Mouse (Mus musculus) left cerebral cortex, postnatal 25 days (tissue): ENCODE data around the gene Mmgt2. TPM values are rescaled to one million over a fixed set of nuclear protein-coding genes. Genes with fewer than 3 reads are reported as not detected.

Source experiments
- DNase-seq, 2 experiments: peaks; one replicate each; pipeline ENCODE4 v3.0.0; 2022; ENCODE audit warnings: low spot score in 2 of 2, mixed read lengths in 1 of 2
- intact Hi-C: fragments of 180-260 bp; cut with DNase I; formaldehyde crosslinking; loops from one replicate; pipeline ENCODE4 v1.15.1; 2025
- total RNA-seq, 2 experiments: library from RNA; stranded (reverse); gene quantifications; 2 replicates each; pipeline ENCODE4 v1.2.3; 2021

The Mmgt2 gene
- 10 to 100 TPM; 18.4 to 20.2 TPM for total RNA-seq

DNA sequence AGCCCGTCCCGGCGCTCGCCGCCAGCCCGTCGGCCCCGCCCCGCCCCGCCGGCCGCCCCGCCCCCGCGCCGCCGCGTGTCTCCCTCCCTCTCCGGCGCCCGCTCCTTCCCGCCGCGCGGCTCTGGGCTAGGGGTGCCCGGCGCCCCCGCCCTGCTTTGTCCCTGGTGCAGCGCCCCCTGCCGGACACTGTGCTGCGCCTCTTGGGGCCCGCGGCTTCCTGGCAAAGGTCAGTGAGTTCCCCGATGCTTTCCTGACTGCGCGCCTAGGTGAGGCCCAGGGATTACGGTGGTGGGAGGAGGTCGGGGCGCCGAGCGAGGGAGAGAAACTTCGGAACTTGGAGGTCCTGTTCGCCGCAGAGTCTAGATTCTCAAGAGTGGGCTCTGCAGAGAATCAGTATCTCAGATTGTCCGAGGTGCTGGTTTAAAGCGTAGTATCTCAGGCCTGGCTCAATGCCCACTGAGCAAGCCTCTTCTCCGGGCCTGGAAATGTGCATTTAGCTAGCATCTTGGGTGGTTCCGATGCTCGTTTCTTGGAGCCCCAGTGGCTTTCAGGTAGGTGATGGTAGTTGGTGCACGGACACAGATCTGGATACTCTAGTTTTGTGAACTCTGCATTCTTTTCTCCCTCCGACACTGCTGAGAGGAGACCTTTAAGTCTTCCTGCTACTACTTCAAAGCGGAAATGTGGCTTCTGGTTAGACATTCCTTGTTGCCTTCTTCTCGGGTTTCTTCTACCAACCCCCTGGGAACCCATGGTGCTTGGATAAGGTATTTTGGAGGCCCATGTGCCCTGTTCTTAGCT is at the start of gene Mmgt2:
TSS of gene Mmgt2 (plus strand) at position 74 of the 801 bp plus-strand sequence.
- peak; percentile 84 to 87 for DNase-seq
- intact Hi-C loops = loop anchor here (2.0 kb wide), 1 partner anchor 36 kb away; no protein-coding TSS in a partner anchor

DNA sequence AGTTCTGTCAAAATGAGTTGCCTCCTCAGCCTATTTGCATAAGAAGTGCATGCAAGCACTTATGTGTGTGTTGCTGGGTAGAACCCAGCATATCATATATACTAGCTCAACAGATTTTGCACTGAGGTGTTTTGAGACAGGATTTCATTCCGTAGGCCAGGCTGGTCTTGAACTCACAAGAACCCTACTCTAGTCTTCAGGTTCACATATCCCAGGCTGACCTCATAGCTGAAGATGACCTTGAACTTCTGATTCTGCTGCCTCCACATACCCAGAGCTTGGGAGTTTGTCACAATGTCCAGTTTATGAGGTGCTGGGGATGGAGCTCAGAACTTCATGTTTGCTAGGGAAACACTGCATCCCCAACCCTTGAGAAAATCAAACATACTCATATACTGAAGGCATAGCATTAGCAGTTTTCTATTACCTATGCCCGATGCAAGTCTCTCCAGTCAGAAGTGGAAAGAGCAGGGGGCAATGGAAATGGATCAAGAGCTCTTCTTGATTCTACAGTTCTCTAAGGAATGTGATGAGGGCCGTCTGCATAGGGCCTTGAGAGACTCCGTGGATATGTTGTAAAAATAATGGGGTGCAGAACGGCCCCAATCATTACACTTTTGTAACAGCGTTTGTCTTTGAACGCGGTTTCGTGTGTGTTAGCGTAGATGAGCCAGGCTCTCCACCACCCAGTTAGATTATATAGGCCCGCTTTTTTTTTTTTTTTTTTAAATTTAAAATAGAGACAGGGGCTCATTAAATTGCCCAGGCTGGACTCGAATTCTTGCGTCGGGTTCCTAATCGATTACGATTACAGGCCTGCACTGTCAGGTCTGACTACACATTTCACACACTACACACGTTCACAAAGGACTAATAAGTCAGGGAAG is 46.5 kb upstream of the Mmgt2 start:
- DNase-seq = no peak
- intact Hi-C loops = loop anchor here (1.0 kb wide), 1 partner anchor 51 kb away; the partner anchor contains the start of gene Ubb

DNA sequence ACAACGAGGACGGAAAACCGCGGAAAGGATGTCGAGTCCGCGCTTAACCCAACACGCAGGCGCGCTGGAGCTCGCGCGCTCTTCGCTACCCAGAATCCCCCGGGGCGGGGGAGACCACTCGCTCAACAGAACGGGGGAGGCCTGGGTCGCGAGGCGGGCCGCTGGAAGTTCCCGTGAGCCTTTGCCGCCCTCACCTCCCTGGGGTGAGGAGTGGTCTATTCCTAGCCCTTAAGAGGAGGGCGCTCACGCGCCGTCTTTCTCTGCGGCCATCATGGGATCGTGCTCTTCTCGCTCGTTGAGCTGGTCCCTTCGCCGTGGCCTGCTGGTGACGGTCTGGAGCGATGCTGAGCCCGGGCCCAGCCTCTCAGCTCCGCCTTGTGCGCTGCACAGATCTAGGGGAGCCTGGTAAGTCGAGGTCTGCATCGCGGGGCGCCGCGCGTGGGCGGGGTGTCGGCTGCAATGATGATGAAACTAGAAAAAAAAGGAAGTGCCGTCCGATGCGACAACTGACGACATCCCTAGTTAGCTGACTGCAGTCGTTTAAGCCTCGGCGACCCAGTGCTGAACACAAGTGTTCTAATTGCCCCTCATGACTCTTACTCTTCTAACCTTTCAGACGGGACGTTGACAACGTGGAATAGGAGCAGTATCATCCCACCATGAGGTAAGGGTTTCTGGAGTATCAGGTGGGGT is 45.7 kb upstream of the Mmgt2 start:
- DNase-seq = peak; percentile 97 to 99

DNA sequence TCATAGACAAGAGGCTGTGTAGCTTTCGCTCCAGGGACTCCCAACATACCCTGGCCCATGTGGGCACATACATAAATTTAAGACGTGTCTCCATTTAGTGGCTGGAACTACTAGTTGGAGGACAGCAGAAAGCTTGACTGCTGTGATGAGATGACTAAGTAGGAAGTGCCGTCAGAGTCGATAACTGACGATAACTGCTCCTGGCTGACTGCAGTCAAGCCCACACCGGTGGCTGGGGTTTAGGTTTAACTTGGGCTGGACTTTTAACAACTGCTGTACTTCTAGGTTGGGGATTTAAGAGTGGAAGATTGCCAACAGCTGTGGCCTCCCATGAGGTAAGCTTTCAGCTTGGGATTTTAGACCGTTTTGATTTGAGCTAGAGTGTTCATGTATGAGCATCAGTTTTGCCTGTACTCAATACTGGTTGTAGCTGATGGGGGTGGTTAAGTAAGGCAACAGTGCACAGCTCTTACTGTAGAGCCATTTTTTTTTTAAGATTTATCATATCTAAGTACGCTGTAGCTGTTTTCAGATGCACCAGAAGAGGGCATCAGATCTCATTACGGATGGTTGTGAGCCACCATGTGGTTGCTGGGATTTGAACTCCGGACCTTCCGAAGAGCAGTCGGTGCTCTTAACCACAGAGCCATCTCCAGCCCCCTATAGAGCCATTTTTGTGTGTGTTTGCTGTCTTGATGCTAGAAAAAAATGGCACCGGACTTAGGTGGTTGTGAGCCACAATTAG is 45.0 kb upstream of the Mmgt2 start:
- peak in 1 of 2 experiments; percentile 34 for DNase-seq
- intact Hi-C loops = no loop called here

More for the DNA sequence above, 45.7 kb upstream of the Mmgt2 start:
- intact Hi-C loops = loop anchor here (1.0 kb wide), 1 partner anchor 51 kb away; the partner anchor contains the start of gene Ubb

DNA sequence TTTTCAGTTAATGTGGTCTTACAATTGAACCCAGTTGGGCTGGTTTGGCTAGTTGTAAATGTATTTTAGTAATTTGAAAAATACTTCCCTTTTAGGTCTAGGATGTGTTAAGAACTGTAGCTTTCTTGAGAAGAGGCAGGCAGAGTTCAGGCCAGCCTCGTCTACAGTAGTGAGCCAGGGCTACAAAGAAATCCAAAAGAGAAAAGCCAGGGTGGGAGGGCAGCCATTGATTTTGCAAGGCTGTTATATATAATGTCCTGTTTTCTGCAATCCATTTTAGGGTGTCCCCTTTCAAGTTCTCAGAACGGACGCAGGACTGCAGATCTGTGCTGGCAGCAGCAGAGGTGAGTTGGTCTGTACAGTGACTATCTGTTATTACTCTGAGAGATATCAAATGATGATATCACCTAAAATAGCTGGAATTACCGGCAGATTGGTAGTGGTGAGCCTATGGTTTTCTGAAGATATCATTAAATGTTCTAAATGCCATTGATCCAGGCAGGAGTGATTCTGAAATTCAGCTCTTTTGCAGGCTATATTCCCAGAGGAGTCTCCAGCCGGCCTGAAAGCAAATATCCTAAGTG is 44.2 kb upstream of the Mmgt2 start:
- DNase-seq = no peak
- intact Hi-C loops = no loop called here

DNA sequence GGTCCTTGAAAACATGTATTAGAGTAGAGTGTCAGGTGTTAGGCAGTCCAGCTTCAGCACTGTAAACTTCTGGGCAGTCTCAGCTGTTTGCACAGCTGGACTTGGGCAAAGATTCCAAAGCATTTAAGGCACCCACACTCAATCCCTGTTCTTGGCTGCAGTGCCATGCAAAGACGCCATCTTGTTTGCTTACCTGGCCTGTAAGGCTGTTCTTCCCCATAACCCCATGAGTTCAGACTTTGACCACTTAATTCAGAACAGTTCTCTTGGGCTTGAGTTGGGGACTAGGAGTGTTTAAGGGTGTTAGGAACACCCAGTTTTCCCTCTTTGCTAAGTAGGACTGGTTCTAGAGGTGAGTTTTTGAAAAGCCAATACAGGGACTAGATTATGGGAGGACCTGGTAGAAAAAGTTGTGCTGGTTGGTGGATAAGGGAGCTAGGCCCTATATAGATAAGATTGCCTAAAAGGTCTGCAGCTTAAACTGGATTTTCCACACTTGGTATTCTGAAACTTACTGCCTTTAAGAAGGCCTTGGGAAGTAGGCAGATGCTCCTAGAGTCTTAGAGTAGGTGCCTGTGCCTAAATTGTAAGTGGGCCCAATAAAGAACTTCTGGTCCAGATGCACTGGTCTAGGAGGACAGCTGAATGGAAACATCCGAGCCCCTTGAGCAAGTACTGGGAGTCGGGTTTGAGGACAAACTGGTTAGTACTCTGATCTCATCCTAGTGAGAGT is 43.4 kb upstream of the Mmgt2 start:
- intact Hi-C loops = no loop called here
- no peak for DNase-seq

DNA sequence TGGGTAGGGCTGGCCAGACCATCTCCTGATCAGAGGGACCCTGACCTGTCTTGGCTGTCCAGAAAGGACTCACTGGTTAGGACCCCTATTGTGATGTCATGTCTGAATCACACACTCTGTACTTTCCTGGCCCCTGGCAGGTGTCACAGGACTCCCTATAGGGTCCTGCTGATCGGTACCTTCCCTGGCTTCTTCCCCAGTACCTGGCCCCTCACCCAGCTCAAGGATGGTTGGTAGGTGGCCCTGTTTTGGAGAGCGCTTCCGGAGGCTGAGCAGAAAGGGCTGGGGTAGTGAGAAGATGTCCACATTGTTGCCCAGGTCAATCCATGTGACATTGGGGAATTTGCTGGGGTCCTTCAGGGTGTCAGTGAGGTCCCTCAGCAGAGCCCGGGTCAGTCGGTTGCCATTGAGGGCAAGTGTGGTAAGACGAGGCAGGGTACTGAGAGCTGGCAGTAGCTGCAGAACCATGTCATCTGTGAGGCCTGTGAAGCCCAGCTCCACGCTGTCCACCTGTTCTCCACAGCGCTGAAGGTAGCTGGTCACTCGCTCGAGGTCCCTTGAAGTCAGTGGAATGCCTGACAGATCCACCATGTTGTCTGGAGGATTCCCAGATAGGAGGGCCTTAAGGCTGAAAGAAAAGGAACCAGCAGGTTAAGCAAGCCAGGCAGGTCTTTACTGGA is 42.7 kb upstream of the Mmgt2 start:
- no peak for DNase-seq
- intact Hi-C loops = no loop called here

DNA sequence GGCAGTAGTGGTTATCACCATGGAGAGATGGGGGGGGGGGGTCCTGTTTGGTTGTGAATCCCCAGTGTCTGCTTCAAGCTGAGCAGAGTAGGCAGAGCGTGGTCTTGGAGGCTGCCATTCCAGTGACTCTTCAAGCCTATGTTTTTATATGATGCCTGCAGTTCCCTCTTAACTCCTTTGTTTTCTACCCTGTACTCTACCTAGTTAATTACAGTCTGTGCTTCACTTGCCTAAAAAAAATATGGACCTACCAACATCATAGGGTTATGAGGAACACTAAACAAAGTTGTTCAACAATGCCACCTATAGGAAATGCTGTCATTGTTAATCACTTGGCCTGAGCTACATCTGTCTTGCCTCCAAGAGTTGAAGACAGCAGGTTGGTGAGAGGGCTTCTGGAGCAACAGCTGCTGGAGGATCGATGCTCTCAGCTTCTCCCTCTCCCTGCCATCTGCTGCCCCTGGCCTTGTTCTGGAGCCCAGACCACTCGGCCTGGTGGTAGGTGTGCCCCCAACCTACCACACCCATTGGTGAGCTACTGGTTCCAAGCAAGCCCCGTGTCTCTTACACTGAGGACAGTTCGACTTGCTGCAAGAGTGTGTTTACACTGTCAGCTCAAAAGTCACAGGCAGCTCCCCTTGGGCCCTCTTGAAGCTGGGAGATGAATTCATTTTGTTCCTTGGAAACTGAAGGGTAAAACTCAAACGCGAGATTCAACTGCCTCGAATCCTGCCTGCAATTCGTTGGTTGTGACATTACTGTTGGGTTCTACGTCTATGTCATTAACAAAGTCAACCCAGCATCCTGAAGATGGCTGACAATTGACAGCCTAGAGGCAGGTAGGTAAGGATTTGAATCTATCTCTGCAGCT is 41.9 kb upstream of the Mmgt2 start:
- intact Hi-C loops = no loop called here
- no peak for DNase-seq

DNA sequence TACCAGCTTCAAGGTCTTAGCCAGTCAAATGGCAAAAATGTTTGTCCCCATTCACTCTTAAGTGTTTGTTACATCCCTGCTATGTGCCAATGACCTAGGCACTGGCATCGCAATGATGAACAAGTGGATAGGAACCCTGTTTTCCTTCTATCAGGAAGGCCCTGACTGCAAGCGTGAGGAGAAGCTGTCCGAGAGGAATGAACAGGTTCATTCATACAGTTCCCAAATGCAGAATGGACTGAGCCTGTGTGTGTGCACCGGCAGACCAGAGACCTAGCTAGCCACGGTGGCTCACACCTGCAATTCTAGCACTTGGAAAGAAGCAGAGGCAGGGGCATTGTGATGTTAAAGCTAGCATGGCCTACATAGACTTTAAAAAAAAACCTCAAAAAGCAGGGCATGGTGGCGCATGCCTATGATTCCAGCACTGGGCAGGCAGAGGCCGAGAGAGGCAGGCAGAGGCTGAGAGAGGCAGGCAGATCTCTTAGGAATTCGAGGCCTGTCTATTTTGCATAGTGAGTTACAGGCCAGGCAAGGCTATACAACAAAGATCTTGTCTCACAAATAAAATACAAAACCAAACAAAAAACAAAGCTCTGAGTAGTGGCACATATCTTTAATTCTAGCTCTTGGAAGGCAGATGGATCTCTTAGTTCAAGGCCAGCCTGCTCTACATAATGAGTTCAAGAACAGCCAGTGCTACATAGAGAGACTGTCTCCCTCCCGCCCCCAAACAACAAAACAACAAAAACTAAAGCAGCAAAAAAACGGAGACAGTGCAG is 41.1 kb upstream of the Mmgt2 start:
- DNase-seq = no peak
- intact Hi-C loops = no loop called here

DNA sequence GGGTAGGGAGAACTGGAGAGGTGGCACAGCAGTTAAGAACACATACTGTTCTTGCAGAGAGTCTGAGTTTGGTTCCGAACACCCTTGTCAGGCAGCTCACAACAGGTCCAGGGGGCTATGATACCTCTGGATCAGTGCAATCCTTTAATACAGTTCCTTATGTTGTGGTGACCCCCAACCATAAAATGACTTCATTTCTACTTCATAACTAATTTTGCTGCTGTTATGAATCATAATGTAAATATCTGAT is 40.6 kb upstream of the Mmgt2 start:
- intact Hi-C loops = no loop called here
- DNase-seq = no peak

DNA sequence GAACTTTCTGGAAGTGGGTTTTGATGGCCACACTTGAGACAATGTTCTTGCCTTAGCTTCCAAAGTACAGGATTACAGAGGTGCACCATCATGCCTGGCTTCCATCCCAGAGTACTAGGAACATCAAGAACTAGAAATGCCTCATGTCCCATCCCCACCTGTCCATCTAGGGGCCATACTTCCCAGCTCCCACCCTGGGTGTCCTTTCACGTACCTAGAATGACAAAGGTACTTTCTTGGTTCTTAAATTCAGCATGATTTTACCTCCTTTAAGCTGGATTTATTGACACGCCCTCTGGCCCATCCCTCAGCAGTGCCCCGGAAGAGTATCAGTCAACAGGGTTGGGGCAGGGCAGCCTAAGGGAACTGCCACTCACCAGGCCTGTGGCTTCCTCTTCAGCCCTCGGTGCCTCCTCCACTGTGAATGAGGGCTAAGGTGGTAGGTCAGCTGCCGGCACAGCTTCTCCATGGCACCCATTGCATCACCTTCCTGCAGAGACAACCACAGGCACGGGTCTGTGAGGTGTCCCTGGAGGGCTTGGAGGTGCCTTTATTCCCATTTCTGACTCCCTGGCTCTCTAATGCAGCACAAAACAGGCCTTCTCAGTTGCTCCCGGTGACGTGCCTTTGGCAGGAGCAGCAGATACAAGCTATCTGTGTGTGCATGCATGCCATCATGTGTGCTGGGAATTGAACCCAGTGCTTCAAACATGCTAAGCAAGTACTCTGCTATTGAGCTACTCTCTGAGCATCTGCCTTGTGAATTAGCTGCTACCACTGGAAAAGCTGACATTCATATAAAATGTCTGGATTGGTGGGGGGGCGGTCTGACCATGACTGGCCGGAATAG is 39.4 kb upstream of the Mmgt2 start:
- DNase-seq = no peak
- intact Hi-C loops = no loop called here

DNA sequence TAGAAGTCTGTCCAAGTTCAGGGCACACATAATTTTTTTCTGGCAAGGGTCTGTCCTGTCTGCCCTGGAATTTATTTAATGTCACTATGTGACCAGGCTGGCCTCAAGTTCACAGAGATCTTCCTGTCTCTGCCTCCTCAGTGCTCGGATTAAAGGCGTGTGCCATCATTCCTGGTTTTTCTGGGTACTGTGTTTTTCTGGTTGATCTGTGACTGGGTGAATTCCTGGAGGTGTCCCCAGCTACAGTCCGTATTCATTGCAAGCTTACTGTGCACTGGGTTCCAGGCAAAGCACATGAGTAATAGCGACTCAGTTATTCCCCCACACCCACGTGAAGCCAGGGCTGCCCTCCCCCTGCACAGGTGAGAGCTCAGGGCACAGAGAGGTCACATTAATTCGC is 38.2 kb upstream of the Mmgt2 start:
- intact Hi-C loops = no loop called here
- DNase-seq = no peak

DNA sequence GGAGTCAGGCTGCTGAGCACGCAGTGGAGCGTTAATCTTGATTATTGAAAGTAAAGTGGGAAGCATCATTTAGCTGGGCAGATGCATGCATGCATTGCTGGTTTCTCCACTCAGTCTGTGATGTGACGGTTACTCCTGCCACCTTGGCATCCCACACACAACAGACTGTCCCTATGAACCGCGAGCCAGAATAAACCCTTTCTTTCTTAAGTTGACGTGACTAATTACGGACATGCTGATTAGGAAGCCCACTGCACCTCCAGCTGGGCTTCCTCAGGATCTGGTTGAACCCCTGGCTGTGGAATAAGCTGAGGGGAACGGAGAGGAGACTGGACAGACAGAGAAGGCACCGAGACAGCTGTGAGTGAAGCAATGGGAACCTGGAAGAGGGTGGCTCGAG is 35.9 kb upstream of the Mmgt2 start:
- DNase-seq = no peak
- intact Hi-C loops = loop anchor here (1.0 to 2.0 kb wide), 2 partner anchors 36 to 63 kb away; partner anchors contain the start of genes Lrrc75a and Mmgt2

DNA sequence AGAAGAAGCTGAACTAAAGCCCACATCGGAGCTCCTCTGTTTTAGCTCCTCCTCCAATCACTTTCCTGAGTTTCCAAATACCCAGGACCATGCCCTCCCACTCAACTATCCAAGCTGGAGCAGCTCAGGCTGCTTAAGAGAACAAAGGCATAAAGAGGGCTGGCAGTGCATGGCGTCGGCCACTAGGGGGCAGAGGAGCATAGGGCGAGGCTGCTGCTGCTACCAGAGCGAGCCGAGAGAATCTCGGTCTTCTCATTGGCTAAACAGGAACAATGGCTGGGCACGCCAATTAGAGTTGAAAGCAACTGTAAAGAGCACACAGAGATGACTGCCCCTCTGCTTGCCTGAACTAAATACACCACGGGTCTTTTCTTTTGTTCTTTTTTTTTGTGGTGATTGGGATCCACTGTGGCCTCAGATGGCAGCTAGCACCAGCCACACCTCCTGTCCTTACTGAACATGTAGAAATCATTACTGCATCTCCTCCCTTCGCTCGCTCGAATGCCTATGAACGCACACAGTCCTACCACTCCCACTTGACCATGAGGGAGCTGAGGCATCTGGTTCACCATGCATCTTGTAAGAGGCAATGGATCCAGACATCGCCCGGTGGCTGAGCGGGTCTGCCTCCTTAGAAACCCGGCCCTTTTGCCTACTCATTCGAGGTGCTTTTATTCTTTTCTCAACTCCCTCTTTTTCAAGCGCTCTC is 34.7 kb upstream of the Mmgt2 start:
- peak; percentile 90 to 96 for DNase-seq
- intact Hi-C loops = loop anchor here (1.0 to 2.0 kb wide), 2 partner anchors 35 to 61 kb away; partner anchors contain the start of genes Lrrc75a and Mmgt2
